Mouse (Mus musculus): Measurements from ENCODE around the gene March4. TPM values are rescaled to one million over a fixed set of nuclear protein-coding genes. Genes with fewer than 3 reads are reported as not detected.

March4 gene
- under 1 TPM in 1 of 2 experiments, not detected in 1; 0.07 TPM for total RNA-seq (2021)
- long read RNA-seq, experiment 1, result 0 reads
- long read RNA-seq, experiment 2, result 0 reads

- intact Hi-C loops (cut with DNase I), result no loop called here
- DNase-seq, result peak; percentile 74 to 83
Observed at GRCm38 (mm10) chr1:72536611-72537351, at the start of gene March4. March4 (minus strand) TSS chr1:72536930.

GRCm38 (mm10) chr1:72585971-72586875, 49.5 kb upstream of the March4 start:
- no peak for DNase-seq
- intact Hi-C loops (cut with DNase I), result no loop called here

DNA sequence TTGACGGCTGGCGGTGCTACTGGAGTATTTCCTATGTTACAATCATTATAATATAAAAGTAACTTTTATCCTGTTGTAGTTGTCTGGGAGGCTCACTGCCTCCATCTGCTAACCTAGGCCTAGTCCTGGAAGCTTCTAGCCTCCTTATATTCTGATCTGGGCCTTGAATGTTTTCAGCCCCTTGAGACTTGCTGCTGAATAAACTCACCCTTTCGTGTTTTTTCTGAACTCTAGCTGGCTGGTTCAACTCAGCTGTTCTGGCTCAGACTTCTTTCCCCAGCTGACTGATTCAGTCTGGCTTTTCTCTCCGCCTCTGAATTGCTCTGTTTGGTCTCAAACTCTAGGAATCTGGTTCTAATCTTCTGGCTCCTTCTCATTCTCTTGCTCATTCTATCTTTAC, 47.2 kb upstream of the March4 start:
- DNase-seq, result no peak
- intact Hi-C loops (cut with DNase I), result no loop called here

DNA sequence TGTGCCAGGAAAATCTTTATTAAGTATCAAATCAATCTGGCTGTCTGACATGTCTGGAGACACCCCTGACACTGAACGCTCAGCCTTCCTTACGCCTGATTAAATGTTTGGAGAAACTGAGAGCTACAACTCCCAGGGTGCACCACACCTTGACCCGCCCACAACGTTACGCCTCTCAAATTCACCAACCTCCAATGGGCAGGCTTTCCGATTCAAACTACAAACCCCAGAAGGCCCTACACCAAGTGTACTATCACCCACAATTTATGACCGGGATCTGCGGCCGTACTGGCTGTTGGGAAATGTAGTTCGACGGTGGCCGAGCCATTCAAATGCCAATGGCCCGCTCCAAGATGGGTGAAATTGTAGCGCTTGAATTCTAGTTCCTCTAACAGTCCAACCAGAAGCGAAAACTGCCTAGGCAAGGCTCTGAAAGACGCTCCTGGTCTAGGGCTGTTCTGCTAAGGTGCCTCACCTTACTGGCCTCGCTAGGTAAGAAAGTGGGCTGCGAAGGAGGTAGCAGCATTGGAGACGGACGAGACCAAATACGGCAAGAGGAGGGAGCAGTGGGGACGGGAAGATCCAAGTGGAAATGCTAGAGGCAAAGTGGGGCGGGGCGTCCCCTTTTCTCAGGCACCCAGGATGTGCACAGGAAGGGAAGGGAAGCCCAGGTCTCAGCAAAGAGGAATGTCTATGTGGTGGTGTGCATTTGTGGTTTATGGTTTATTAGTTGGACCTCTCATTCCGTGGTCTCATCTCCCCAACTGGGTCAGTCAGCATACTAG, 46.4 kb upstream of the March4 start, which contains the start of gene Smarcal1:
Gene Smarcal1, plus strand, starts transcription at position 305 of the 785 bp plus-strand sequence.
- peak; percentile 87 to 93 for DNase-seq
- intact Hi-C loops (cut with DNase I), result no loop called here

DNA sequence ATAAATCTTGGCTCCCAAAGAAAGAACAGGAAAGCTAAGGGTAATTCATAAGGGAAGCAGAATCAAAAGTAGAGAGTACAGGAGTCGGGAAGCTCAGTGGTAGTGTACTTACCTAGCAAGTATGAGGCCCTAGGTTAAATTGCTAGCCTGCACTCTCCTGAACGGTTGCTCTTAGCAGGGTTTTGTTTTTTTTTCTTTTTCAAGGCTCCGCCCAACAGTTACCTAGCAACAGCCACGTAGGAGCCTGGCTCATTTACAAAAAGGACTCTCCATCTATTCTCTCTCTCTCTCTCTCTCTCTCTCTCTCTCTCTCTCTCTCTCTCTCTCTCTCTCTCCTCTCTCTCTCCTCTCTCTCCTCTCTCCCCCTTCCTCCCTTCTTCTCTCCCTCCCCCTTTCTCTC, 42.1 kb upstream of the March4 start:
- DNase-seq, result no peak
- intact Hi-C loops (cut with DNase I), result loop anchor here (5.0 kb wide), 1 partner anchor 262 kb away; no protein-coding TSS in a partner anchor

GRCm38 (mm10) chr1:72578351-72578750, 41.6 kb upstream of the March4 start:
- no peak for DNase-seq
- intact Hi-C loops (cut with DNase I), result loop anchor here (5.0 kb wide), 1 partner anchor 261 kb away; no protein-coding TSS in a partner anchor

DNA sequence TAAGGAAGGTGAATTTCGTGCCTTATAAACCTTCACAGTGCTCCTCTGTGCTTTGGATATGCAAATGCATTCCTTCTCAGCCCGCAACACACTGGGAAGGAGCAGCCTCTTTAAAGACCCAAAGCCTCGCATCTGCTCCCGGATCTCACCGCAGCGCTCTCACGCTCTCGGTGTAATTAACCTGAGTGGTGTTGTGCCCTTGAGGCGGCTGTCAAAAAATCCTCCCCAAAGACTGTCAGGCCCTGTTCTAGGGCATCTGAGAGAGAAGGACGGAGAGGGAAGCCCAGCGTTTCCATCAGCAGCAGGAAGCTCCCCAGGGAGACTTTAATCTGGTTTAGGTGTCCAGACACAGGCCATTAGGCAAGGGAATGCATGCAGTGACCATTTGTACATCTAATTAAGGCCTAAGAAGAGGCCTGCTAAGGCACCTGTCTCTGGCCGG, 40.8 kb upstream of the March4 start:
- no peak for DNase-seq
- intact Hi-C loops (cut with DNase I), result loop anchor here (5.0 kb wide), 1 partner anchor 260 kb away; no protein-coding TSS in a partner anchor

- no peak for DNase-seq
- intact Hi-C loops (cut with DNase I), result loop anchor here (5.0 kb wide), 1 partner anchor 258 kb away; no protein-coding TSS in a partner anchor
Observed at GRCm38 (mm10) chr1:72575121-72575520, 38.4 kb upstream of the March4 start.

GRCm38 (mm10) chr1:72574608-72575007, 37.9 kb upstream of the March4 start:
- intact Hi-C loops (cut with DNase I), result loop anchor here (5.0 kb wide), 1 partner anchor 257 kb away; no protein-coding TSS in a partner anchor
- no peak for DNase-seq

DNA sequence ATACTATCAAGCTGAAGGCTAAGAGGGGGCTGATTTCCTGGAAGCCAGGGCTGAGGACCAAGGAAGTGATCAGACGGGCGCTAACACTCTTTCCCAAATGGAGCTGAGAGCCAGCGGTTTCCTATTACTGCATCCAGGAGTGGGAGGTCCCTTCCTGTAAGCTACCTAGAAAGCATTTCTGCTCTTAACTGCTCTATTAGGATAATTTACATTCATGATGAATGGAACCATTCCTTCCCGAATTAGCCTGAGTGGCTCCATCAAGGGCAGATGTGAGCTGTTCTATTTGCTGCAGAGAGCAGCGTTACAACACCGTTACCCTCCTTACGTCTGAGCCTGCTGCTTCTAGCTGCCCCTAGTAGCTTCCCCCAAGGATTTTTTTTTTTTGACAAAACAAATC, 37.3 kb upstream of the March4 start:
- intact Hi-C loops (cut with DNase I), result no loop called here
- no peak for DNase-seq

DNA sequence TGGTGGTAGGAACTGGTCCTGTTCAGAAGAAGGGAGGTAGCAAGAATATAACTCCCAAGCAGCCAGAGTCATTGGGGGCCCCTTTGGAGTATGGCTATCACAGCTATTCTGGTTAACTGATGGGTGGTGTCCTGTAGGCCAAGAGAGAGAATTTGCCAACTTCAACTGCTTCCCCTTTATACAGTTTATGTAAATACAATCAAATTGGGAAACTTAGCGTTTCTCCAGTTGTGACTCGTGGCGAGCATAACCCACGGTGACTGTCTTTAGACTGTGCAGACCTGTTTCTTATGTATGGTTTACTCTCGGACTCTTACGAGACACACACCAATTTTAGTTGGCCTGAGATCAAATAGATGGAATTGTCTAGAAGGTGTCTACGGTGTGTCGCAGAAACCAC, 32.0 kb upstream of the March4 start:
- intact Hi-C loops (cut with DNase I), result no loop called here
- DNase-seq, result no peak

GRCm38 (mm10) chr1:72567056-72567455, 30.3 kb upstream of the March4 start:
- DNase-seq, result no peak
- intact Hi-C loops (cut with DNase I), result no loop called here

DNA sequence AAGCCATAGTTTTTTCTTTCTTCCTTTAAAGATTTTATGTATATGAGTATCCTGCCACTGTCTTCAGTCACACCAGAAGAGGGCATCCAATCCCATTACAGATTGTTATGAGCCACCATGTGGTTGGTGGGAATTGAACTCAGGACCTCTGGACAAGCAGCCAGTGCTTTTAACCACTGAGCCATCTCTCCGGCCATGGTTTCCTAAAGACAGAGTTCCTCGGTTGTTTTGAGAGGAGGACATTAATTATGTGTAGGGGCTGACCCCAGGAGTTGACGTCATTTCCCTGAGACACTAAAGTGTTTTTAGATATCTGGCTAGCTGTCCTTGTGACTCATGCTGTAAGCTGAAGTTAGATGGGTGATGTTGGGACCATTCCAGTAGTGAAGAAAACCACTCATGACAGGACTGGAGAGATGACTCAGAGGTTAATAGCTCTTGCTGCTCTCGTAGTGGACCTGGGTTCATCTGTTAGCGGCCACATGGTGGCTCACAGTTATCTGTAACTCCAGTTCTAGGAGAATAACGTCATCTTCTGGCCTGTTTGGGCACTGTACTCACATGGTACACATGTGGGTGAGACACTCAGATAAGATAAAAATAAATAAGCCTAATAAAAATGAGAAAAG, 27.7 kb upstream of the March4 start:
- no peak for DNase-seq
- intact Hi-C loops (cut with DNase I), result no loop called here

GRCm38 (mm10) chr1:72558625-72559024, 21.9 kb upstream of the March4 start:
- no peak for DNase-seq

DNA sequence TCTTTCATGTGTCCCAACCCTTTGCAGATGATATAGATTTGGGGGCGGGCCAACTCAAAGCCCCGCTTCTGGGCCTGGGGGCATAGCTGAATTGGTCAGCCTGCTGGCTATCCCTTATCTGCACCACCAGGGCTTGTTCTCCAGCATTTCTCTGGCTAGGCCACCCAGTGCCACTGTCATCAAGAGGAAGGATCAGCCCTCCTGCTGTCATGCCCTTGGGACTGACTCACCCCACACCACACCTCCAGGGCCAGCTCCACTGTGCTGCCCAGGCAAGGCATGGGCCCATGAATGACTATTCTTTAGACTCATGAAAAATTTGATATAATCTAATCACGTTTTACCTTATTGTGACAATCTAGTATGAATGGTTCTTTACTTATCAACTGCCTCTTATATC, 19.7 kb upstream of the March4 start:
- intact Hi-C loops (cut with DNase I), result no loop called here
- DNase-seq, result no peak

More at GRCm38 (mm10) chr1:72558625-72559024, 21.9 kb upstream of the March4 start:
- intact Hi-C loops (cut with DNase I), result no loop called here

- DNase-seq, result no peak
- intact Hi-C loops (cut with DNase I), result no loop called here
Observed at GRCm38 (mm10) chr1:72550317-72550716, 13.6 kb upstream of the March4 start.

- no peak for DNase-seq
- intact Hi-C loops (cut with DNase I), result no loop called here
Observed at GRCm38 (mm10) chr1:72538266-72538665, 1.5 kb upstream of the March4 start.

- DNase-seq, result peak in 1 of 2 experiments; percentile 2
- intact Hi-C loops (cut with DNase I), result no loop called here
Observed at GRCm38 (mm10) chr1:72535725-72536571, 782 bp downstream of the March4 start.

GRCm38 (mm10) chr1:72533439-72533838, 3.3 kb downstream of the March4 start:
- intact Hi-C loops (cut with DNase I), result no loop called here
- DNase-seq, result no peak

All from heart, postnatal 14 days (tissue).